Comparison of ENCODE assay signal across 8 mouse cellular contexts in genomic region chr3:89912543-89913391, GRCm38 (mm10). TPM values are rescaled to one million over a fixed set of nuclear protein-coding genes. Genes with fewer than 3 reads are reported as not detected.
DNase-seq lines count a peak whose midpoint lies in the region; ATAC-seq and TF ChIP-seq lines count a peak whose summit lies in the region.

Gene Il6ra (minus strand): TSS chr3:89913196.

- peak; percentile 90 for DNase-seq in heart, postnatal 25 days (ENCODE audit: low spot score)
- DNase-seq in layer of hippocampus, adult 18-20 months (ENCODE audit: low spot score in 2 of 2): peak; percentile 68 to 86
- DNase-seq in lung, adult 18-20 months: peak; percentile 95 to 96

- no peak within 1 kb of the TSS for H3K27ac ChIP-seq in forebrain, embryonic 16.5 days (ENCODE audit: low read length)
- no peak within 1 kb of the TSS for H3K27ac ChIP-seq in neural tube, embryonic 14.5 days (ENCODE audit: low read depth, low read length)
- H3K27ac ChIP-seq in testis, adult 2 months (ENCODE audit: control insufficient read depth, insufficient read depth, low read depth, low read length): peak within 1 kb of the TSS; percentile 71

- H3K4me1 ChIP-seq in E14TG2a.4 (replicated peaks; ENCODE audit: low read depth, low read length): peaks cover 17% of the 10 kb centered on the region
- H3K4me1 ChIP-seq in forebrain, embryonic 16.5 days (replicated peaks; ENCODE audit: control insufficient read depth, insufficient read depth, low read length): peaks cover 8% of the 10 kb centered on the region
- peaks cover 4% of the 10 kb centered on the region; the same call in 1 of the 2 replicates for H3K4me1 ChIP-seq in neural tube, embryonic 14.5 days (ENCODE audit: control insufficient read depth, insufficient read depth, low read length)
- peaks cover 12% of the 10 kb centered on the region for H3K4me1 ChIP-seq in testis, adult 2 months (ENCODE audit: control insufficient read depth, insufficient read depth, low read length)

- intact Hi-C loops in heart, postnatal 25 days (cut with DNase I): loop anchor here (2.0 kb wide), 1 partner anchor 42 kb away; no protein-coding TSS in a partner anchor

- H3K27me3 ChIP-seq in E14TG2a.4 (ENCODE audit: insufficient read depth, low read length): peaks cover 61% of the 10 kb centered on the region
- peaks cover 21% of the 10 kb centered on the region for H3K27me3 ChIP-seq in forebrain, embryonic 16.5 days (replicated peaks; ENCODE audit: control insufficient read depth, insufficient read depth, low read length)
- peaks cover 9% of the 10 kb centered on the region for H3K27me3 ChIP-seq in neural tube, embryonic 14.5 days (ENCODE audit: control insufficient read depth, insufficient read depth, low read length)
- no peaks in the 10 kb centered on the region for H3K27me3 ChIP-seq in testis, adult 2 months (ENCODE audit: control insufficient read depth, insufficient read depth, low read length)

- H3K4me3 ChIP-seq in E14TG2a.4 (replicated peaks; ENCODE audit: low read length): peak within 1 kb of the TSS; percentile 79
- peak within 1 kb of the TSS; percentile 52 for H3K4me3 ChIP-seq in forebrain, embryonic 16.5 days (replicated peaks; ENCODE audit: low read length)
- H3K4me3 ChIP-seq in neural tube, embryonic 14.5 days (ENCODE audit: low read depth, low read length): peak within 1 kb of the TSS; percentile 45
- peak within 1 kb of the TSS; percentile 85 for H3K4me3 ChIP-seq in testis, adult 2 months (ENCODE audit: control insufficient read depth, low read depth, low read length)

- TF ChIP-seq CTCF in E14TG2a.4 (conservative IDR thresholded peaks at IDR 0.05; ENCODE audit: low read length): no peak
- 0 out of 2 replicates have a peak, but pooled peaks have one; percentile 1 for TF ChIP-seq CTCF in testis, adult 2 months (IDR thresholded peaks at IDR 0.05; ENCODE audit: control insufficient read depth, insufficient read depth, insufficient replicate concordance, low read depth, low read length)

- WGBS in forebrain, embryonic 16.5 days: under 1% methylated on average over 74 of the region's 75 CpGs
- WGBS in neural tube, embryonic 14.5 days: 2% methylated on average over 75 of the region's 75 CpGs

- H3K9me3 ChIP-seq in E14TG2a.4 (ENCODE audit: low read length): no peaks in the 10 kb centered on the region
- H3K9me3 ChIP-seq in forebrain, embryonic 16.5 days (ENCODE audit: control insufficient read depth, low read length): no peaks in the 10 kb centered on the region
- no peaks in the 10 kb centered on the region for H3K9me3 ChIP-seq in neural tube, embryonic 14.5 days (ENCODE audit: control insufficient read depth, low read length)

- peak within 1 kb of the TSS; percentile 62 for H3K9ac ChIP-seq in forebrain, embryonic 16.5 days (replicated peaks; ENCODE audit: low read depth, low read length)
- peak within 1 kb of the TSS; percentile 47 for H3K9ac ChIP-seq in neural tube, embryonic 14.5 days (replicated peaks; ENCODE audit: low read depth, low read length)

- H3K36me3 ChIP-seq in E14TG2a.4 (ENCODE audit: insufficient read depth, low read length): no peaks in the 10 kb centered on the region
- H3K36me3 ChIP-seq in forebrain, embryonic 16.5 days (ENCODE audit: control insufficient read depth, insufficient read depth): no peaks in the 10 kb centered on the region
- no peaks in the 10 kb centered on the region for H3K36me3 ChIP-seq in neural tube, embryonic 14.5 days (ENCODE audit: control insufficient read depth, insufficient read depth, low read length)
- H3K36me3 ChIP-seq in testis, adult 2 months (ENCODE audit: control insufficient read depth, insufficient read depth, low read length): no peaks in the 10 kb centered on the region

- ATAC-seq in cerebellum, adult (ENCODE audit: insufficient number of reproducible peaks, low FRiP score, low TSS enrichment): peak; percentile 69
- peak; percentile 90 for ATAC-seq in forebrain, embryonic 16.5 days
- peak; percentile 86 for ATAC-seq in neural tube, embryonic 14.5 days (ENCODE audit: low read depth)

- peak within 1 kb of the TSS; percentile 85 for H3K4me2 ChIP-seq in forebrain, embryonic 16.5 days (ENCODE audit: low read length)
- H3K4me2 ChIP-seq in neural tube, embryonic 14.5 days (ENCODE audit: low read depth, low read length): peak within 1 kb of the TSS; percentile 96

- peak; percentile 49; the same call in 1 of the 2 replicates for TF ChIP-seq POLR2A in testis, adult 2 months (IDR thresholded peaks at IDR 0.05; ENCODE audit: control insufficient read depth, low read depth, low read length)

RNA-seq across cellular contexts. Expression of gene Il6ra, which starts in this region (rescaled TPM):
- 0.54 and 0.88 TPM in 2 replicates for polyA plus RNA-seq in forebrain, embryonic 16.5 days (2015; fragmentation: Nextera tagmentation; extraction: Ambion mirVana)
- 1 to 10 TPM; 3.8 to 5.0 TPM for total RNA-seq in heart, postnatal 25 days (2021)
- 1 to 10 TPM; 6.5 to 7.2 TPM for total RNA-seq in layer of hippocampus, adult 18-20 months (2021)
- polyA plus RNA-seq in neural tube, embryonic 14.5 days (2014; fragmentation: Nextera tagmentation; extraction: Ambion mirVana): 0.36 and 0.50 TPM in 2 replicates
- 0.93 and 1.1 TPM in 2 replicates for polyA plus RNA-seq in testis, adult 2 months (2012; rRNA removed)

Comparison
In these comparisons a context has a peak if more than half of its experiments do, and no peak if none do; other contexts are left out.
1. Peak in ATAC-seq, H3K4me3 ChIP-seq, H3K9ac ChIP-seq and H3K4me2 ChIP-seq in forebrain, embryonic 16.5 days; RNA of the gene not detected or under 1 TPM.
2. Peak in ATAC-seq, H3K4me3 ChIP-seq, H3K9ac ChIP-seq and H3K4me2 ChIP-seq in neural tube, embryonic 14.5 days; RNA of the gene not detected or under 1 TPM.